Mouse (Mus musculus) lung, postnatal 0 days (tissue): ENCODE measurements at regions not wholly inside any gene's neighbourhood (a gene's known extent, or its start where the extent isn't known, plus 50 kb on each side); places are given as distances from the start of the nearest gene placed in this dataset.

ENCODE experiments used
- CTCF ChIP-seq: IDR thresholded peaks from 2 replicates; pipeline ENCODE4 v1.5.1; 2016; ENCODE audit warnings: antibody characterized with exemption, mild to moderate bottlenecking
- EP300 ChIP-seq: IDR thresholded peaks from 2 replicates; pipeline ENCODE4 v1.6.1; 2016; ENCODE audit warnings: antibody characterized with exemption, mild to moderate bottlenecking, control low read depth

DNA sequence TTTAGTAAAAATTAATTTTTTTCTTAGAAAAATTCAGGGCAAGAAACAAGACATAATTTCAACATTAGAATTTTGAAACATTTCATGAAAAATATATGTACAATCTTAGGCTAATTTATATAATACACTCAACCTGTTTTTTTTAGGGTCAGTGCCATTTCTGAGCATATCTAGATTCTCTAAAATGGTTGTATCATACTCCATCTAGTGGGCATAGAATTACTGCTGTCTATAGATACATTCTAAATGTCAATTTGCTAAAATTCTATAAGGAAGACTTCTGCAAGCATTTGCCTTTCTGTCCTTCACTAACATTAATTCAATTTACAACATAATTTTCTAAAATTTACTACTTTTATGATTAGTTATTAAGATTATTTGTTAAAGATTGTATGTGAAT lies 507.7 kb downstream of the Zbbx start:
- TF ChIP-seq EP300 (no peak), CTCF (no peak)
